Comparison of ENCODE assay signal across 28 mouse cellular contexts in the genomic region with DNA sequence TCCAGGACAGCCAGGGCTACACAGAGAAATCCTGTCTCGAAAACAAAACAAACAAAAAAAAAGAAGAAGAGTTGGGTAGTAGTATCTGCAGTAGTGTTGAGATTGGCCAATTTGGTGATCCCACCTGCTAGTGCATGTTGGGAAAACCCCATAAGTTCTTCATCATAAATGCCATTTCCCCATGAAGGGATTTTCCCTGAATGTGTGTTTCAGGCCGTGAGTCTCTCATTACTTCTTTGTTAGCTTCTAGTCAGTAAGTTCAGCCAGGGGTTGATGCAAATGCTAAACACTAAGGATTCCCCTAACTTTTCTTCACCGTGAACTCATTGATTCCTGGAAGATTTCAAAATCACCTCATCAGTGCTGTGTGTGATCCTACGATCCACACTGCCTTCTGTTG. TPM values are rescaled to one million over a fixed set of nuclear protein-coding genes. Genes with fewer than 3 reads are reported as not detected.
DNase-seq lines count a peak whose midpoint lies in the region; ATAC-seq lines count a peak whose summit lies in the region.
"Had no signal": no experiment of that assay in that cellular context is flagged by ENCODE, and none has a peak within 500 bp of the region (broad histone marks: within the 10 kb centered on the region; RNA-seq: fewer than 3 reads in every experiment).

No protein-coding gene starts in this region.

- H3K4me1 ChIP-seq in liver, embryonic 11.5 days (replicated peaks; ENCODE audit: control insufficient read depth, insufficient read depth, low read length) = peaks cover 4% of the 10 kb centered on the region
- H3K4me1 ChIP-seq: hindbrain, embryonic 15.5 days had no signal

- ATAC-seq in CD4-positive, CD25-positive, alpha-beta regulatory T cell, adult 4 months = peak; percentile 72
- no peak for ATAC-seq in liver, embryonic 11.5 days (replicated peaks; ENCODE audit: low FRiP score)
- ATAC-seq: forebrain, embryonic 14.5 days; intestine, embryonic 16.5 days; Patski had no signal

- no peaks in the 10 kb centered on the region for H3K27me3 ChIP-seq in splenic B cell, adult 2 months (ENCODE audit: control insufficient read depth, insufficient read depth, low read length, poor library complexity, severe bottlenecking)
- H3K27me3 ChIP-seq in liver, embryonic 11.5 days (replicated peaks; ENCODE audit: control insufficient read depth, insufficient read depth, low read length) = no peaks in the 10 kb centered on the region
- H3K27me3 ChIP-seq: embryonic facial prominence, embryonic 12.5 days; embryonic facial prominence, embryonic 15.5 days; hindbrain, embryonic 12.5 days; hindbrain, embryonic 15.5 days; Patski had no signal

- H3K4me3 ChIP-seq in liver, embryonic 11.5 days (ENCODE audit: low read depth, low read length) = no peak overlapping the region
- H3K4me3 ChIP-seq: embryonic facial prominence, embryonic 12.5 days; embryonic facial prominence, embryonic 15.5 days; hindbrain, embryonic 12.5 days; hindbrain, embryonic 15.5 days had no signal

- H3K36me3 ChIP-seq in splenic B cell, adult 2 months (ENCODE audit: control insufficient read depth, insufficient read depth, low read length, poor library complexity, severe bottlenecking) = 0 out of 2 replicates have a peak, but pooled peaks cover 2% of the 10 kb centered on the region
- H3K36me3 ChIP-seq in liver, embryonic 11.5 days (ENCODE audit: control insufficient read depth, insufficient read depth, low read length) = no peaks in the 10 kb centered on the region
- H3K36me3 ChIP-seq: embryonic facial prominence, embryonic 12.5 days; embryonic facial prominence, embryonic 15.5 days; hindbrain, embryonic 12.5 days; hindbrain, embryonic 15.5 days had no signal

- peak; percentile 63 for DNase-seq in CD4-positive helper T cell, adult 2 months (ENCODE audit: low read depth, low spot score)
- peak; percentile 83 for DNase-seq in induced T-regulatory cell, adult 2 months (ENCODE audit: low read depth)
- peak; percentile 65 for DNase-seq in splenic B cell, adult 2 months (ENCODE audit: low read depth, low spot score)
- no peak for DNase-seq in liver, embryonic 11.5 days (ENCODE audit: low spot score)
- DNase-seq in gastrocnemius, postnatal 25 days = no peak
- no peak for DNase-seq in layer of hippocampus, adult 9-10 months (ENCODE audit: low spot score)
- DNase-seq: adrenal gland, adult 8-10 months; adrenal gland, postnatal 36 days; cerebellum, adult 18-20 months; cerebellum, adult 9-11 months; cerebellum, postnatal 25 days; gastrocnemius, postnatal 10 days; heart, adult 11 months; kidney, adult 18-20 months had no signal

- H3K27ac ChIP-seq in liver, embryonic 11.5 days (ENCODE audit: low read depth, low read length) = no peak overlapping the region
- H3K27ac ChIP-seq: embryonic facial prominence, embryonic 12.5 days; embryonic facial prominence, embryonic 15.5 days; hindbrain, embryonic 12.5 days; hindbrain, embryonic 15.5 days had no signal

- H3K4me2 ChIP-seq in liver, embryonic 11.5 days = no peak overlapping the region
- H3K4me2 ChIP-seq: embryonic facial prominence, embryonic 12.5 days; embryonic facial prominence, embryonic 15.5 days; heart, embryonic 11.5 days; hindbrain, embryonic 12.5 days; hindbrain, embryonic 15.5 days had no signal

- WGBS in liver, embryonic 11.5 days = 89% methylated on average over 4 of the region's 4 CpGs

- H3K9me3 ChIP-seq in liver, embryonic 11.5 days (ENCODE audit: control insufficient read depth, low read length) = no peaks in the 10 kb centered on the region
- H3K9me3 ChIP-seq: embryonic facial prominence, embryonic 12.5 days; embryonic facial prominence, embryonic 15.5 days; G1E; hindbrain, embryonic 12.5 days; hindbrain, embryonic 15.5 days had no signal

- H3K9ac ChIP-seq in liver, embryonic 11.5 days (ENCODE audit: low read depth, low read length) = no peak overlapping the region
- H3K9ac ChIP-seq: embryonic facial prominence, embryonic 12.5 days; embryonic facial prominence, embryonic 15.5 days; hindbrain, embryonic 12.5 days; hindbrain, embryonic 15.5 days had no signal

RNA-seq across cellular contexts. Expression of a gene that starts 59.6 kb away (rescaled TPM):
- polyA plus RNA-seq in CD4-positive, CD25-positive, alpha-beta regulatory T cell, adult 4 months (2017; shearing (Covaris generic)) = not detected
- polyA plus RNA-seq in liver, embryonic 11.5 days (2014; fragmentation: Nextera tagmentation; extraction: Ambion mirVana) = 1,257 and 1,278 TPM in 2 replicates
- not detected for total RNA-seq in gastrocnemius, postnatal 25 days (2021)
- total RNA-seq: common myeloid progenitor, adult 5-6 weeks; G1E; heart, adult 8-10 months; heart, postnatal 25 days; hematopoietic stem cell, adult 5-6 weeks had no signal
- polyA plus RNA-seq: Patski had no signal

Comparison
In these comparisons a context has a peak if more than half of its experiments do, and no peak if none do; other contexts are left out.
1. DNase-seq: peak in CD4-positive helper T cell, adult 2 months (single experiment), induced T-regulatory cell, adult 2 months (single experiment) and splenic B cell, adult 2 months (single experiment); none in liver, embryonic 11.5 days (single experiment), gastrocnemius, postnatal 25 days (single experiment) and layer of hippocampus, adult 9-10 months (single experiment).
2. RNA of a gene that starts 59.6 kb away (polyA plus RNA-seq): 1,257 to 1,278 TPM in liver, embryonic 11.5 days; not detected in CD4-positive, CD25-positive, alpha-beta regulatory T cell, adult 4 months; every median in the first group is over 1,000 times any median in the second.